Mouse (Mus musculus) C2C12 (cell line): Measurements from ENCODE around the gene Dand5.

Experiments
- CEBPB ChIP-seq: IDR thresholded peaks from one replicate; pipeline ENCODE4 v1.6.1; 2011; ENCODE audit warnings: low read depth, mild to moderate bottlenecking, control low read depth, moderate library complexity
- CTCF ChIP-seq: IDR thresholded peaks from one replicate; pipeline ENCODE4 v1.5.1; 2011; ENCODE audit not compliant: control insufficient read depth, insufficient read depth, insufficient read length
- FOSL1 ChIP-seq: IDR thresholded peaks from one replicate; pipeline ENCODE4 v1.8.0; 2011; ENCODE audit warnings: mild to moderate bottlenecking, low read length; ENCODE audit not compliant: poor library complexity, insufficient read depth, severe bottlenecking
- MAX ChIP-seq: IDR thresholded peaks from one replicate; pipeline ENCODE4 v1.6.1; 2011; ENCODE audit warnings: mild to moderate bottlenecking, control low read depth
- MYOD1 ChIP-seq: IDR thresholded peaks from one replicate; pipeline ENCODE4 v1.6.1; 2011; ENCODE audit warnings: low read depth; ENCODE audit not compliant: control insufficient read depth, insufficient read length
- MYOG ChIP-seq: IDR thresholded peaks from one replicate; pipeline ENCODE4 v1.6.1; 2011; ENCODE audit not compliant: control insufficient read depth, insufficient read length; ENCODE audit errors: extremely low read depth
- USF1 ChIP-seq: IDR thresholded peaks from one replicate; pipeline ENCODE4 v1.6.1; 2011; ENCODE audit warnings: low read depth, mild to moderate bottlenecking, control low read depth, moderate library complexity

DNA sequence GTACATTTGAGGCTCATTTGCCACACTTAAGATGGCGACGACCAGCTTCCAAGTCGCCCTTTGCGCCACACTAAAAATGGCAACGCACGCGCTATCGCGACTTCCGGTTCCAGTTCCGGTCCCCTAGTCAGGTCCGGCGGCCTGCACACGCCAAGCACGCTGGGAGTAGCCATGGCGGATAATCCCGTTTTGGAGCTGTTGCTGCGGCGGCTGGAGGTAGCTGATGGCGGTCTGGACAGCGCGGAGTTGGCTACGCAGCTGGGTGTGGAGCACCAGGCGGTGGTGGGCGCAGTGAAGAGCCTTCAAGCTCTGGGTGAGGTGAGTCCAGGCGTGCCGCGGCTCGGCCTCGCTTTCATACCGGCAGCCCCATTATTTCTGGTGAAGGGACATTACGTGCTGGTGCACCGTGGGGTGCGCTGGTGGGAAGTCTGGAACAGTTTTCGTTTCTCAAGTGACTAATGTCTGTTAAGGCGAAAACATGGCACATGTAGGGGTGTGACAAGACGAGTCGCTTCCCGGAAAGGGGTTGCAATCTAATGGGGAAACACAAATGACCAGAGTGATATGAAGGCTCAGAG lies 34.3 kb upstream of the Dand5 start, which contains the start of gene Farsa:
- TF ChIP-seq CTCF (no peak), CEBPB (no peak), MYOG (no peak), USF1 (no peak), MYOD1 (no peak), MAX (peak; percentile 94), FOSL1 (no peak)
